Mouse (Mus musculus) heart, postnatal 0 days (tissue): ENCODE data around the gene Il4. TPM values are rescaled to one million over a fixed set of nuclear protein-coding genes. Genes with fewer than 3 reads are reported as not detected.
"Not testable (repeated sequence)": the region's sequence is repeated elsewhere in the genome, so short reads cannot be mapped to it uniquely, and the experiment has no call there.

Source experiments
- ATAC-seq: fragments of 200-750 bp; cut with Nextera tagmentation; 2 replicates; pipeline ENCODE4 v1.8.0; 2017; ENCODE audit warnings: low read depth, moderate number of reproducible peaks, moderate library complexity; ENCODE audit not compliant: insufficient read depth
- DNase-seq: peaks from one replicate; pipeline ENCODE4 v3.0.0-alpha.2; 2016; ENCODE audit warnings: low spot score
- H3K27ac ChIP-seq: fragments of 300-500 bp; sonication (generic); 2 replicates; pipeline ENCODE4 v1.5.1; 2014; ENCODE audit warnings: low read depth, mild to moderate bottlenecking
- H3K27me3 ChIP-seq: fragments of 300-500 bp; sonication (generic); 2 replicates; pipeline ENCODE4 v1.6.1; 2014; ENCODE audit warnings: low read length, mixed read lengths; ENCODE audit not compliant: control insufficient read depth, insufficient read depth
- H3K36me3 ChIP-seq: fragments of 300-500 bp; sonication (generic); replicated peaks from 2 replicates; pipeline ENCODE4 v1.6.1; 2014; ENCODE audit warnings: low read length, mixed read lengths; ENCODE audit not compliant: control insufficient read depth, insufficient read depth
- H3K4me1 ChIP-seq: fragments of 300-500 bp; sonication (generic); 2 replicates; pipeline ENCODE4 v1.6.1; 2014; ENCODE audit warnings: antibody characterized with exemption; ENCODE audit not compliant: control insufficient read depth, insufficient read depth
- H3K4me2 ChIP-seq: fragments of 300-500 bp; sonication (generic); 2 replicates; pipeline ENCODE4 v1.6.1; 2014; ENCODE audit warnings: low read depth, mild to moderate bottlenecking, low read length, moderate library complexity
- H3K4me3 ChIP-seq: fragments of 300-500 bp; sonication (generic); 2 replicates; pipeline ENCODE4 v1.5.1; 2014; ENCODE audit warnings: low read depth, low read length
- H3K9ac ChIP-seq: fragments of 300-500 bp; sonication (generic); replicated peaks from 2 replicates; pipeline ENCODE4 v1.6.1; 2014; ENCODE audit warnings: low read depth, low read length, mixed read lengths
- H3K9me3 ChIP-seq: fragments of 300-500 bp; sonication (generic); replicated peaks from 2 replicates; pipeline ENCODE4 v1.6.1; 2016; ENCODE audit warnings: low read length; ENCODE audit not compliant: control insufficient read depth
- CTCF ChIP-seq: IDR thresholded peaks from 2 replicates; pipeline ENCODE4 v1.5.1; 2016; ENCODE audit warnings: antibody characterized with exemption, control low read depth, low read depth
- EP300 ChIP-seq: IDR thresholded peaks from 2 replicates; pipeline ENCODE4 v1.6.1; 2016; ENCODE audit warnings: antibody characterized with exemption, low read depth
- WGBS: fragments of 180-500 bp; shearing (Covaris S2); extraction: QIAGEN DNeasy Blood & Tissue Kit; methylation state at CpG from one replicate; pipeline ENCODE4 v1.1.7; 2014; 5-methylcytosine and 5-hydroxymethylcytosine counted together
- polyA plus RNA-seq: library from polyadenylated mRNA; unstranded; fragments of >200 nt; fragmentation: Nextera tagmentation; extraction: Ambion mirVana; gene quantifications from 2 replicates; pipeline ENCODE4 v1.2.1, GENCODE M21; 2015
- total RNA-seq: library from RNA; depleted of rRNA; stranded (reverse); fragments of >200 nt; gene quantifications from 2 replicates; pipeline ENCODE4 v1.2.3, GENCODE M21; 2014; ENCODE audit warnings: low replicate concordance; rRNA removed

Il4 gene
- total and polyA plus RNA-seq, 2 experiments from 2014 or later: not detected

DNA sequence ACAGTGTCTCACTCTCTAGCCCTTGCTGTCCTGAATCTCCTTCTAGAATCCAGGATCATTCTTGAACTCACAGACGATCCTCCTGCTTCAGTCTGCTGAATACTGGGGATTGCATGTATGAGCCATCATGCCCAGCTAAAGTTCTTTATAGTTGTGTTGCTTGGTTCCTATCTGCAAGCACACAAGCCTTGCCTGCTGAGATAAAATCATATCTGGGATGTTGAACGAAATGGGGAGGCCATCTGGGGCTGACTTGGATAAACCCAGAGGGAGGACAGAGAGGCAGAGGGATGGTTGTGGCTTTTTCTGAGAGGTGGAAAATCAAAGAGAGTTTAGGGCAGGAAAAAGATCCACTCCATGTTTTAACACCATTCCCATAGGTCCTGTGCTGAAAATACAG, 56.5 kb downstream of the Il4 start:
- no peak overlapping the region for H3K9ac ChIP-seq
- no peaks in the 10 kb centered on the region for H3K27me3 ChIP-seq
- WGBS: 55% methylated on average over 2 of the region's 2 CpGs
- TF ChIP-seq EP300 (no peak), CTCF (no peak)
- no peak overlapping the region for H3K4me2 ChIP-seq
- ATAC-seq (no peak), DNase-seq (no peak)
- H3K4me1 ChIP-seq: no peaks in the 10 kb centered on the region
- H3K27ac ChIP-seq: no peak overlapping the region
- H3K4me3 ChIP-seq: no peak overlapping the region
- no peaks in the 10 kb centered on the region for H3K36me3 ChIP-seq
- no peaks in the 10 kb centered on the region for H3K9me3 ChIP-seq

DNA sequence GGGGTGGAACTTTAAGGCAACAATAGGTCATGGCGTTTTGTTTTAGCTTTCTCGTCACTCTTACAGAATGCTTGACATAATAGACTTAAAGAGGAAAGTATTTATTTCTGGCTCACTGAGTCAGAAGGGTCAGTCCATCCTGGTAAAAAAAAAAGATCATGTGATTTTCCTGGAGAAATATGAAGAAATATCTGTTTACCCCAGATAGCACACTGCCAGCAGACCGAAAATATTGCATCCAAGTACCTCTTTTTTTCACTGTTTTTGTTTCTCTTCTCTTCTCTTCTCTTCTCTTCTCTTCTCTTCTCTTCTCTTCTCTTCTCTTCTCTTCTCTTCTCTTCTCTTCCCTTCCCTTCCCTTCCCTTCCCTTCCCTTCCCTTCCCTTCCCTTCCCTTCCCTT, 58.5 kb downstream of the Il4 start:
- H3K4me3 ChIP-seq, H3K27me3 ChIP-seq, H3K4me1 ChIP-seq, H3K36me3 ChIP-seq, ATAC-seq, H3K4me2 ChIP-seq, H3K9ac ChIP-seq, H3K9me3 ChIP-seq, DNase-seq, H3K27ac ChIP-seq: not testable (repeated sequence)
- WGBS: 60% methylated on average over 1 of the region's 3 CpGs

DNA sequence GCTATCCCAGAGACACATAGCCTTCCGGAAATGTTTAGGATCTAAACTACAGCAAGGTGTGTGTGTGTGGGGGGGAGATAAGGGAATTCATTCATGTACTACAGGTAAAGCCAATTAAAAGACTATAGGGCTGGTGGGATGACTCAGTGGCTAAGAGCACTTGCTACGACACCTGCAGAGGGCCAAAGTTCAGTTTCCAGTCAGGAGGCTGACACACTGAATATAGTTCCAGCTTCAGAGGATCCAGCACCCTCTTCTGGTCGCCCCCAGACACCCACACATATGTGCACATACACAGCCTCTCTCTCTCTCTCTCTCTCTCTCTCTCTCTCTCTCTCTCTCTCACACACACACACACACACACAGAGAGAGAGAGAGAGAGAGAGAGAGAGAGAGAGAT, 60.5 kb downstream of the Il4 start:
- not testable (repeated sequence) for H3K4me2 ChIP-seq, H3K27me3 ChIP-seq, H3K9ac ChIP-seq, H3K36me3 ChIP-seq, H3K4me1 ChIP-seq, ATAC-seq, DNase-seq, H3K9me3 ChIP-seq, H3K27ac ChIP-seq, H3K4me3 ChIP-seq
- WGBS: 87% methylated on average over 1 of the region's 3 CpGs

DNA sequence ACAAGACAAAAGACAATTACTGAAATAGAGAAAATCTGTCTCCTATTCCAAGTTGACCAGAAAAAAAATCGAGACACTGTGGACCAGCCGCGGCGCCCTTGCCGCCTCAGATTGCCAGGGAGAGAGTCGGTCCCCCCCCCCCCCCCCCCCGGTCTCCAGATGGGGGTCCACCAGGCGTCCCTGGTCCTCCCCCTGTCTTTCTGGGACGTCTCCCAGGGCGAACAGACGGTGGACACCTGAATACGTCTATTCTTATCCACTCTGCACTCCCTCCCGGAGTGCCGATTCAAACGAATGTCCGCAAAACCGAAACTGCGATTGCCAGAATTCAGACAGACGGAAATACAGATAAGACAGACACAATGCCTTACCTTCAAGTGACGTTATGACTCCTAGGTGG, 61.9 kb downstream of the Il4 start:
- H3K4me3 ChIP-seq, H3K9ac ChIP-seq, H3K9me3 ChIP-seq, H3K27me3 ChIP-seq, H3K36me3 ChIP-seq, H3K27ac ChIP-seq, H3K4me1 ChIP-seq, ATAC-seq, DNase-seq, H3K4me2 ChIP-seq: not testable (repeated sequence)
- 78% methylated on average over 9 of the region's 20 CpGs for WGBS

Other genes starting within 250 kb of the Il4 start
- not detected in 2 replicates for gene Leap2, start 195.5 kb downstream of the Il4 start, total RNA-seq
- not detected in 2 replicates for gene Leap2, start 195.5 kb downstream of the Il4 start, polyA plus RNA-seq
- 76.4 and 97.1 TPM in 2 replicates for gene Uqcrq, start 187.8 kb downstream of the Il4 start, total RNA-seq
- 3,062 and 3,250 TPM in 2 replicates for gene Uqcrq, start 187.8 kb downstream of the Il4 start, polyA plus RNA-seq
- gene Gdf9, start 187.6 kb downstream of the Il4 start, total RNA-seq: 0.08 and 0.95 TPM in 2 replicates
- gene Gdf9, start 187.6 kb downstream of the Il4 start, polyA plus RNA-seq: 0.79 and 1.1 TPM in 2 replicates
- gene Gm10447, start 161.6 kb downstream of the Il4 start, total RNA-seq: not detected in 2 replicates
- gene Gm10447, start 161.6 kb downstream of the Il4 start, polyA plus RNA-seq: 0.04 TPM in 1 of 2 replicates, not detected in the other
- 1.4 and 2.9 TPM in 2 replicates for gene Shroom1, start 161.5 kb downstream of the Il4 start, total RNA-seq
- 0.40 and 0.41 TPM in 2 replicates for gene Shroom1, start 161.5 kb downstream of the Il4 start, polyA plus RNA-seq
- not detected in 2 replicates for gene Gm9837, start 148.2 kb downstream of the Il4 start, total RNA-seq
- not detected in 2 replicates for gene Gm9837, start 148.2 kb downstream of the Il4 start, polyA plus RNA-seq
- gene Gm9945, start 138.5 kb downstream of the Il4 start, total RNA-seq: not detected in 2 replicates
- gene Gm9945, start 138.5 kb downstream of the Il4 start, polyA plus RNA-seq: not detected in 2 replicates
- not detected in 2 replicates for gene Sowaha, start 138.4 kb downstream of the Il4 start, total RNA-seq
- 0.04 and 0.08 TPM in 2 replicates for gene Sowaha, start 138.4 kb downstream of the Il4 start, polyA plus RNA-seq
- gene Sept8, start 99.4 kb downstream of the Il4 start, total RNA-seq: 47.1 and 55.8 TPM in 2 replicates
- 10.3 and 11.5 TPM in 2 replicates for gene Sept8, start 99.4 kb downstream of the Il4 start, polyA plus RNA-seq
- 6.1 and 17.5 TPM in 2 replicates for gene Kif3a, start 51.3 kb downstream of the Il4 start, total RNA-seq
- 23.7 and 24.3 TPM in 2 replicates for gene Kif3a, start 51.3 kb downstream of the Il4 start, polyA plus RNA-seq
- gene Il13, start 16.0 kb upstream of the Il4 start, total RNA-seq: not detected in 2 replicates
- gene Il13, start 16.0 kb upstream of the Il4 start, polyA plus RNA-seq: not detected in 2 replicates
- 4.6 and 5.9 TPM in 2 replicates for gene Rad50, start 88.7 kb upstream of the Il4 start, total RNA-seq
- 13.5 and 14.9 TPM in 2 replicates for gene Rad50, start 88.7 kb upstream of the Il4 start, polyA plus RNA-seq
- not detected in 2 replicates for gene Il5, start 102.1 kb upstream of the Il4 start, total RNA-seq
- gene Il5, start 102.1 kb upstream of the Il4 start, polyA plus RNA-seq: 0.07 TPM in 2 replicates
- 4.6 and 9.1 TPM in 2 replicates for gene Irf1, start 151.3 kb upstream of the Il4 start, total RNA-seq
- gene Irf1, start 151.3 kb upstream of the Il4 start, polyA plus RNA-seq: 9.4 and 9.6 TPM in 2 replicates
- gene Gm17334, start 154.5 kb upstream of the Il4 start, total RNA-seq: not detected in 2 replicates
- gene Gm17334, start 154.5 kb upstream of the Il4 start, polyA plus RNA-seq: not detected in 2 replicates
- not detected in 2 replicates for gene Gm12216, start 240.6 kb upstream of the Il4 start, total RNA-seq
- 1.2 and 1.6 TPM in 2 replicates for gene Gm12216, start 240.6 kb upstream of the Il4 start, polyA plus RNA-seq